20 mouse cellular contexts compared by ENCODE assay signal in genomic region chr5:50052456-50052855, GRCm38 (mm10). TPM values are rescaled to one million over a fixed set of nuclear protein-coding genes. Genes with fewer than 3 reads are reported as not detected.
A peak's percentile ranks its signal among the peaks of the same experiment; 100 is the strongest.
DNase-seq lines count a peak whose midpoint lies in the region; ATAC-seq and TF ChIP-seq lines count a peak whose summit lies in the region.
"Had no signal": no experiment of that assay in that cellular context is flagged by ENCODE, and none has a peak within 500 bp of the region (broad histone marks: within the 10 kb centered on the region; RNA-seq: fewer than 3 reads in every experiment).

No protein-coding gene starts in this region.

- no peaks in the 10 kb centered on the region for H3K9me3 ChIP-seq in embryonic facial prominence, embryonic 14.5 days (ENCODE audit: control insufficient read depth, low read length)
- H3K9me3 ChIP-seq in embryonic facial prominence, embryonic 10.5 days = no peaks in the 10 kb centered on the region
- no peaks in the 10 kb centered on the region for H3K9me3 ChIP-seq in hindbrain, embryonic 12.5 days (replicated peaks)
- no peaks in the 10 kb centered on the region for H3K9me3 ChIP-seq in hindbrain, embryonic 13.5 days
- H3K9me3 ChIP-seq in midbrain, embryonic 11.5 days (ENCODE audit: control insufficient read depth, low read length) = no peaks in the 10 kb centered on the region
- H3K9me3 ChIP-seq in midbrain, embryonic 16.5 days (replicated peaks; ENCODE audit: control insufficient read depth, low read length, poor library complexity, severe bottlenecking) = no peaks in the 10 kb centered on the region
- H3K9me3 ChIP-seq in forebrain, postnatal 0 days (ENCODE audit: low read length) = no peaks in the 10 kb centered on the region
- H3K9me3 ChIP-seq: embryonic facial prominence, embryonic 13.5 days; lung, embryonic 15.5 days had no signal

- H3K4me2 ChIP-seq in embryonic facial prominence, embryonic 14.5 days (ENCODE audit: low read depth, low read length) = no peak overlapping the region
- no peak overlapping the region for H3K4me2 ChIP-seq in hindbrain, embryonic 12.5 days (replicated peaks)
- no peak overlapping the region for H3K4me2 ChIP-seq in hindbrain, embryonic 13.5 days
- H3K4me2 ChIP-seq in midbrain, embryonic 11.5 days = no peak overlapping the region
- H3K4me2 ChIP-seq in midbrain, embryonic 16.5 days (ENCODE audit: low read length) = no peak overlapping the region
- H3K4me2 ChIP-seq in forebrain, postnatal 0 days (ENCODE audit: low read depth) = no peak overlapping the region
- H3K4me2 ChIP-seq: embryonic facial prominence, embryonic 13.5 days; lung, embryonic 15.5 days had no signal

- no peak for ATAC-seq in embryonic facial prominence, embryonic 14.5 days (ENCODE audit: low read depth)
- 0 out of 2 replicates have a peak, but pooled peaks have one; percentile 21 for ATAC-seq in hindbrain, embryonic 12.5 days (ENCODE audit: low FRiP score)
- ATAC-seq in hindbrain, embryonic 13.5 days (ENCODE audit: low FRiP score) = no peak
- no peak for ATAC-seq in midbrain, embryonic 11.5 days (ENCODE audit: low FRiP score)
- ATAC-seq in midbrain, embryonic 16.5 days = no peak
- ATAC-seq in forebrain, postnatal 0 days = no peak
- ATAC-seq: hindbrain, postnatal 0 days had no signal

- H3K4me1 ChIP-seq in embryonic facial prominence, embryonic 14.5 days (ENCODE audit: control insufficient read depth, insufficient read depth, low read length) = peaks cover 53% of the 10 kb centered on the region
- peaks cover 64% of the 10 kb centered on the region for H3K4me1 ChIP-seq in embryonic facial prominence, embryonic 10.5 days
- peaks cover 52% of the 10 kb centered on the region for H3K4me1 ChIP-seq in hindbrain, embryonic 12.5 days
- peaks cover 53% of the 10 kb centered on the region for H3K4me1 ChIP-seq in hindbrain, embryonic 13.5 days (replicated peaks)
- peaks cover 39% of the 10 kb centered on the region for H3K4me1 ChIP-seq in midbrain, embryonic 11.5 days (ENCODE audit: control insufficient read depth, insufficient read depth, low read length)
- peaks cover 24% of the 10 kb centered on the region for H3K4me1 ChIP-seq in midbrain, embryonic 16.5 days (ENCODE audit: control insufficient read depth, insufficient read depth, low read length)
- H3K4me1 ChIP-seq in forebrain, postnatal 0 days (ENCODE audit: insufficient read depth) = no peaks in the 10 kb centered on the region

- no peak overlapping the region for H3K4me3 ChIP-seq in embryonic facial prominence, embryonic 14.5 days (ENCODE audit: low read depth, low read length)
- H3K4me3 ChIP-seq in embryonic facial prominence, embryonic 10.5 days = no peak overlapping the region
- H3K4me3 ChIP-seq in hindbrain, embryonic 12.5 days = no peak overlapping the region
- no peak overlapping the region for H3K4me3 ChIP-seq in hindbrain, embryonic 13.5 days
- no peak overlapping the region for H3K4me3 ChIP-seq in midbrain, embryonic 11.5 days (ENCODE audit: low read depth, low read length)
- H3K4me3 ChIP-seq in midbrain, embryonic 16.5 days (ENCODE audit: low read depth, low read length) = no peak overlapping the region
- H3K4me3 ChIP-seq in forebrain, postnatal 0 days (ENCODE audit: low read depth, low read length) = no peak overlapping the region
- H3K4me3 ChIP-seq: embryonic facial prominence, embryonic 13.5 days; gastrocnemius, adult 2 months; lung, embryonic 15.5 days had no signal

- H3K9ac ChIP-seq in embryonic facial prominence, embryonic 14.5 days (ENCODE audit: low read depth, low read length) = no peak overlapping the region
- no peak overlapping the region for H3K9ac ChIP-seq in hindbrain, embryonic 12.5 days
- no peak overlapping the region for H3K9ac ChIP-seq in hindbrain, embryonic 13.5 days
- H3K9ac ChIP-seq in midbrain, embryonic 11.5 days (ENCODE audit: low read length) = no peak overlapping the region
- no peak overlapping the region for H3K9ac ChIP-seq in midbrain, embryonic 16.5 days (ENCODE audit: low read depth, low read length)
- no peak overlapping the region for H3K9ac ChIP-seq in forebrain, postnatal 0 days
- H3K9ac ChIP-seq: embryonic facial prominence, embryonic 13.5 days; lung, embryonic 15.5 days had no signal

- TF ChIP-seq CTCF in forebrain, postnatal 0 days (IDR thresholded peaks at IDR 0.05; ENCODE audit: low read depth) = no peak

- no peaks in the 10 kb centered on the region for H3K36me3 ChIP-seq in embryonic facial prominence, embryonic 14.5 days (ENCODE audit: control insufficient read depth, insufficient read depth, low read length)
- peaks cover 40% of the 10 kb centered on the region for H3K36me3 ChIP-seq in embryonic facial prominence, embryonic 10.5 days (replicated peaks)
- H3K36me3 ChIP-seq in hindbrain, embryonic 12.5 days = no peaks in the 10 kb centered on the region
- H3K36me3 ChIP-seq in hindbrain, embryonic 13.5 days = no peaks in the 10 kb centered on the region
- H3K36me3 ChIP-seq in midbrain, embryonic 11.5 days (ENCODE audit: control insufficient read depth, insufficient read depth, low read length) = no peaks in the 10 kb centered on the region
- no peaks in the 10 kb centered on the region for H3K36me3 ChIP-seq in midbrain, embryonic 16.5 days (ENCODE audit: control insufficient read depth, insufficient read depth, low read length)
- H3K36me3 ChIP-seq in forebrain, postnatal 0 days (ENCODE audit: insufficient read depth) = no peaks in the 10 kb centered on the region
- H3K36me3 ChIP-seq: lung, embryonic 15.5 days had no signal

- H3K27ac ChIP-seq in embryonic facial prominence, embryonic 14.5 days (replicated peaks; ENCODE audit: low read depth, low read length) = 0 out of 2 replicates have a peak overlapping the region, but pooled peaks have one; percentile 11
- no peak overlapping the region for H3K27ac ChIP-seq in embryonic facial prominence, embryonic 10.5 days (replicated peaks)
- no peak overlapping the region for H3K27ac ChIP-seq in hindbrain, embryonic 12.5 days
- no peak overlapping the region for H3K27ac ChIP-seq in hindbrain, embryonic 13.5 days
- H3K27ac ChIP-seq in midbrain, embryonic 11.5 days (ENCODE audit: low read depth, low read length) = no peak overlapping the region
- no peak overlapping the region for H3K27ac ChIP-seq in midbrain, embryonic 16.5 days (ENCODE audit: low read length)
- H3K27ac ChIP-seq in forebrain, postnatal 0 days (ENCODE audit: low read depth, low read length) = no peak overlapping the region
- H3K27ac ChIP-seq: gastrocnemius, adult 2 months; hindbrain, postnatal 0 days; lung, embryonic 15.5 days had no signal

- peak; percentile 76 for DNase-seq in embryonic facial prominence, embryonic 14.5 days (ENCODE audit: low spot score)
- no peak for DNase-seq in embryonic facial prominence, embryonic 10.5 days (ENCODE audit: low spot score)
- DNase-seq in midbrain, embryonic 11.5 days (ENCODE audit: low spot score, missing footprints) = peak; percentile 78
- peak; percentile 33 for DNase-seq in forebrain, postnatal 0 days
- DNase-seq in cerebellum, adult 9-10 months = no peak
- DNase-seq: adrenal gland, postnatal 25 days; cerebellum, adult 2 months; gastrocnemius, adult 2 months; heart, adult 11 months; kidney, adult 9 months; kidney, postnatal 36 days; liver; thymus, adult 2 months had no signal

- 66% methylated on average over 4 of the region's 4 CpGs for WGBS in embryonic facial prominence, embryonic 14.5 days
- WGBS in embryonic facial prominence, embryonic 10.5 days = 87% methylated on average over 4 of the region's 4 CpGs
- WGBS in hindbrain, embryonic 12.5 days = 78% methylated on average over 4 of the region's 4 CpGs
- 70% methylated on average over 4 of the region's 4 CpGs for WGBS in hindbrain, embryonic 13.5 days
- 84% methylated on average over 4 of the region's 4 CpGs for WGBS in midbrain, embryonic 11.5 days
- WGBS in midbrain, embryonic 16.5 days = 58% methylated on average over 4 of the region's 4 CpGs
- whole genome bisulfite sequencing in forebrain, postnatal 0 days = 43% methylated on average over 4 of the region's 4 CpGs

- no peaks in the 10 kb centered on the region for H3K27me3 ChIP-seq in embryonic facial prominence, embryonic 14.5 days (replicated peaks; ENCODE audit: control insufficient read depth, insufficient read depth, low read length)
- no peaks in the 10 kb centered on the region for H3K27me3 ChIP-seq in embryonic facial prominence, embryonic 10.5 days (replicated peaks; ENCODE audit: low read depth, poor library complexity, severe bottlenecking)
- H3K27me3 ChIP-seq in hindbrain, embryonic 12.5 days = no peaks in the 10 kb centered on the region
- no peaks in the 10 kb centered on the region for H3K27me3 ChIP-seq in hindbrain, embryonic 13.5 days
- no peaks in the 10 kb centered on the region for H3K27me3 ChIP-seq in midbrain, embryonic 11.5 days (ENCODE audit: control insufficient read depth, insufficient read depth, low read length)
- H3K27me3 ChIP-seq in midbrain, embryonic 16.5 days (ENCODE audit: control insufficient read depth, insufficient read depth, low read depth, low read length) = no peaks in the 10 kb centered on the region
- no peaks in the 10 kb centered on the region for H3K27me3 ChIP-seq in forebrain, postnatal 0 days (ENCODE audit: insufficient read depth, low read length)
- H3K27me3 ChIP-seq: embryonic facial prominence, embryonic 13.5 days; lung, embryonic 15.5 days had no signal

RNA-seq across cellular contexts. Expression of gene Adgra3, which starts 6.3 kb away (rescaled TPM):
- 38.3 and 47.3 TPM in 2 replicates for polyA plus RNA-seq in embryonic facial prominence, embryonic 14.5 days (2014; fragmentation: Nextera tagmentation; extraction: Ambion mirVana)
- polyA plus RNA-seq in embryonic facial prominence, embryonic 10.5 days (2016; fragmentation: Nextera tagmentation; extraction: Ambion mirVana) = 42.8 and 45.7 TPM in 2 replicates
- 44.6 and 46.8 TPM in 2 replicates for polyA plus RNA-seq in hindbrain, embryonic 12.5 days (2016; fragmentation: Nextera tagmentation; extraction: Ambion mirVana)
- 17.7 and 19.6 TPM in 2 replicates for polyA plus RNA-seq in hindbrain, embryonic 13.5 days (2015; fragmentation: Nextera tagmentation; extraction: Ambion mirVana)
- polyA plus RNA-seq in midbrain, embryonic 11.5 days (2014; fragmentation: Nextera tagmentation; extraction: Ambion mirVana) = 37.3 and 41.2 TPM in 2 replicates
- 9.9 and 11.5 TPM in 2 replicates for polyA plus RNA-seq in midbrain, embryonic 16.5 days (2015; fragmentation: Nextera tagmentation; extraction: Ambion mirVana)
- 42.1 and 46.8 TPM in 2 replicates for total RNA-seq in forebrain, postnatal 0 days (2014; rRNA removed)
- 8.9 and 9.1 TPM in 2 replicates for polyA plus RNA-seq in forebrain, postnatal 0 days (2015; fragmentation: Nextera tagmentation; extraction: Ambion mirVana)
- total RNA-seq: MEL had no signal

Comparison
In these comparisons a context has a peak if more than half of its experiments do, and no peak if none do; other contexts are left out.
1. DNase-seq: peak in embryonic facial prominence, embryonic 14.5 days (single experiment), midbrain, embryonic 11.5 days (single experiment) and forebrain, postnatal 0 days (single experiment); none in embryonic facial prominence, embryonic 10.5 days (single experiment) and cerebellum, adult 9-10 months (single experiment).